Comparison of ENCODE assay signal across 8 mouse cellular contexts in the genomic region with DNA sequence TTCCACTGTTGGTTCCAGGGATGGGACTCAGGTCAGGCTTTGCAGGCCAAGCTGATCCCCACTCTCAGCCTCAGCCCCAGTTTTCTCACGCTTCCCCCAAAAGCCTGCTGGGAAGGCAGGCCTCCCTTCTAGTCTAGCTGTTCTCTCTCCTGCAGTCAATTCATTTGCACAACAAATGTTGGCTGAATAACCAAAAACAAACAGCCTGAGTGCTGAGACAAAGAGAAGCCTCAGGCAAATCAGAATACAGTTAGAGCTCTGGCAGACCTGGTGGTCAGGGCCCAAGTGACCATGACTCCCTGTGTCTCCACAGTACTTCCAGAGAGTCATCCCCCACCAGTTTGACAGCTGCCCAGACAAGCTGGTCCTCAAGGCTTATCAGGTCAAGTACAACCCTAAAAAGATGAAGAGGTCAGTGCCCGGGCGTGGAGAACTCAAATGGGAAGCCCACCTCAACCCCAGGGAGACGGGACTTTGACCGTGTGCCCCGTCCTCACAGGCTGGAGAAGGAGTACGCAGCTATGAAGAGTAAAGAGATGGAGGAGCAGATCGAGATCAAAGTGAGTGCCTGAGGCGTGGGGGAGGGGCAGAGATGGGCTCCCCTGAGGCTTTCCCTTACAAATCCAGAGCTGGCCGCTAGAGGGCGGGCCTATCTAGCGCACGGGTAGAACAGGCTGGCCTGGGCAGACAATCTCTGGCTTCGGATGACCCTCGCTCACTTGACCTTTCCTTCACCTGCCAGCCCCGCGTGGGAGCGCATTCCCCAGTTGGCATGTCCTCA. TPM values are rescaled to one million over a fixed set of nuclear protein-coding genes. Genes with fewer than 3 reads are reported as not detected.
DNase-seq lines count a peak whose midpoint lies in the region; ATAC-seq and TF ChIP-seq lines count a peak whose summit lies in the region.

No protein-coding gene starts in this region.

- no peak overlapping the region for H3K27ac ChIP-seq in bone marrow, adult 2 months (ENCODE audit: control insufficient read depth, insufficient read depth, low read depth, low read length, poor library complexity)
- H3K27ac ChIP-seq in embryonic facial prominence, embryonic 15.5 days (replicated peaks), result peak overlapping the region; percentile 34; the same call in 1 of the 2 replicates
- 0 out of 2 replicates have a peak overlapping the region, but pooled peaks have one; percentile 32 for H3K27ac ChIP-seq in heart, embryonic 10.5 days
- H3K27ac ChIP-seq in limb, embryonic 13.5 days, result no peak overlapping the region; the same call in 1 of the 2 replicates
- peak overlapping the region; percentile 76 for H3K27ac ChIP-seq in midbrain, embryonic 16.5 days (ENCODE audit: low read length)

- H3K9me3 ChIP-seq in embryonic facial prominence, embryonic 15.5 days (replicated peaks), result no peaks in the 10 kb centered on the region
- no peaks in the 10 kb centered on the region for H3K9me3 ChIP-seq in heart, embryonic 10.5 days
- no peaks in the 10 kb centered on the region for H3K9me3 ChIP-seq in limb, embryonic 13.5 days
- H3K9me3 ChIP-seq in midbrain, embryonic 16.5 days (replicated peaks; ENCODE audit: control insufficient read depth, low read length, poor library complexity, severe bottlenecking), result no peaks in the 10 kb centered on the region

- H3K36me3 ChIP-seq in embryonic facial prominence, embryonic 15.5 days, result peaks cover 3% of the 10 kb centered on the region; the same call in 1 of the 2 replicates
- H3K36me3 ChIP-seq in heart, embryonic 10.5 days, result 0 out of 2 replicates have a peak, but pooled peaks cover 5% of the 10 kb centered on the region
- peaks cover 40% of the 10 kb centered on the region for H3K36me3 ChIP-seq in limb, embryonic 13.5 days
- peaks cover 31% of the 10 kb centered on the region for H3K36me3 ChIP-seq in midbrain, embryonic 16.5 days (ENCODE audit: control insufficient read depth, insufficient read depth, low read length)

- no peaks in the 10 kb centered on the region for H3K4me1 ChIP-seq in bone marrow, adult 2 months (ENCODE audit: control insufficient read depth, insufficient read depth, low read length)
- H3K4me1 ChIP-seq in embryonic facial prominence, embryonic 15.5 days, result peaks cover 16% of the 10 kb centered on the region
- peaks cover 12% of the 10 kb centered on the region for H3K4me1 ChIP-seq in heart, embryonic 10.5 days
- H3K4me1 ChIP-seq in limb, embryonic 13.5 days, result peaks cover 7% of the 10 kb centered on the region
- peaks cover 5% of the 10 kb centered on the region for H3K4me1 ChIP-seq in midbrain, embryonic 16.5 days (ENCODE audit: control insufficient read depth, insufficient read depth, low read length)

- WGBS in bone marrow, adult 2 months, result 20% methylated on average over 18 of the region's 18 CpGs
- 13% methylated on average over 18 of the region's 18 CpGs for WGBS in embryonic facial prominence, embryonic 15.5 days
- 5% methylated on average over 18 of the region's 18 CpGs for WGBS in heart, embryonic 10.5 days
- 11% methylated on average over 18 of the region's 18 CpGs for WGBS in limb, embryonic 13.5 days
- WGBS in midbrain, embryonic 16.5 days, result 3% methylated on average over 18 of the region's 18 CpGs

- peak; percentile 85 for TF ChIP-seq CTCF in bone marrow, adult 2 months (IDR thresholded peaks at IDR 0.05; ENCODE audit: control insufficient read depth, insufficient read depth, low read length)

- peak; percentile 78 for DNase-seq in A20 (ENCODE audit: low read depth, low spot score)
- DNase-seq in heart, embryonic 10.5 days (ENCODE audit: low spot score), result peak; percentile 90
- DNase-seq in kidney, adult 9 months, result peak; percentile 90
- DNase-seq in spleen, adult 18-20 months, result peak; percentile 65 to 85

- H3K9ac ChIP-seq in embryonic facial prominence, embryonic 15.5 days, result no peak overlapping the region
- 0 out of 2 replicates have a peak overlapping the region, but pooled peaks have one; percentile 8 for H3K9ac ChIP-seq in limb, embryonic 13.5 days
- no peak overlapping the region; the same call in 1 of the 2 replicates for H3K9ac ChIP-seq in midbrain, embryonic 16.5 days (ENCODE audit: low read depth, low read length)

- no peak overlapping the region for H3K4me3 ChIP-seq in bone marrow, adult 2 months (replicated peaks; ENCODE audit: control insufficient read depth, low read depth, low read length)
- no peak overlapping the region for H3K4me3 ChIP-seq in embryonic facial prominence, embryonic 15.5 days (replicated peaks)
- peak overlapping the region; percentile 12; the same call in 1 of the 2 replicates for H3K4me3 ChIP-seq in heart, embryonic 10.5 days
- 0 out of 2 replicates have a peak overlapping the region, but pooled peaks have one; percentile 1 for H3K4me3 ChIP-seq in limb, embryonic 13.5 days
- H3K4me3 ChIP-seq in midbrain, embryonic 16.5 days (ENCODE audit: low read depth, low read length), result no peak overlapping the region

- no peaks in the 10 kb centered on the region for H3K27me3 ChIP-seq in embryonic facial prominence, embryonic 15.5 days
- H3K27me3 ChIP-seq in heart, embryonic 10.5 days (ENCODE audit: insufficient read depth, poor library complexity, severe bottlenecking), result peaks cover 16% of the 10 kb centered on the region; the same call in 1 of the 2 replicates
- no peaks in the 10 kb centered on the region for H3K27me3 ChIP-seq in limb, embryonic 13.5 days
- no peaks in the 10 kb centered on the region for H3K27me3 ChIP-seq in midbrain, embryonic 16.5 days (ENCODE audit: control insufficient read depth, insufficient read depth, low read depth, low read length)

- H3K4me2 ChIP-seq in embryonic facial prominence, embryonic 15.5 days (replicated peaks), result peak overlapping the region; percentile 8; the same call in 1 of the 2 replicates
- peak overlapping the region; percentile 32 for H3K4me2 ChIP-seq in limb, embryonic 13.5 days (replicated peaks)
- peak overlapping the region; percentile 14; the same call in 1 of the 2 replicates for H3K4me2 ChIP-seq in midbrain, embryonic 16.5 days (ENCODE audit: low read length)

- TF ChIP-seq POLR2A in bone marrow, adult 2 months (IDR thresholded peaks at IDR 0.05; ENCODE audit: borderline replicate concordance, control insufficient read depth, low read depth, low read length), result no peak

- ATAC-seq in embryonic facial prominence, embryonic 15.5 days (ENCODE audit: insufficient number of reproducible peaks, low FRiP score, low TSS enrichment, low read depth), result peak; percentile 71
- peak; percentile 77 for ATAC-seq in limb, embryonic 13.5 days (ENCODE audit: low FRiP score, low read depth)
- peak; percentile 74 for ATAC-seq in midbrain, embryonic 16.5 days

RNA-seq across cellular contexts. Expression of gene Prr36, which starts 24.3 kb away (rescaled TPM):
- not detected in 2 replicates for polyA plus RNA-seq in bone marrow, adult 2 months (2011; ENCODE audit: insufficient read depth, insufficient read length, low replicate concordance, missing spikeins)
- polyA plus RNA-seq in embryonic facial prominence, embryonic 15.5 days (2015; fragmentation: Nextera tagmentation; extraction: Ambion mirVana), result 1.9 and 2.5 TPM in 2 replicates
- 0.55 and 1.5 TPM in 2 replicates for polyA plus RNA-seq in heart, embryonic 10.5 days (2016; fragmentation: Nextera tagmentation; extraction: Ambion mirVana)
- 1.3 and 1.6 TPM in 2 replicates for polyA plus RNA-seq in limb, embryonic 13.5 days (2015; fragmentation: Nextera tagmentation; extraction: Ambion mirVana)
- polyA plus RNA-seq in midbrain, embryonic 16.5 days (2015; fragmentation: Nextera tagmentation; extraction: Ambion mirVana), result 51.2 and 58.5 TPM in 2 replicates

RNA-seq across cellular contexts. Expression of gene Evi5l, which starts 26.6 kb away (rescaled TPM):
- 8.7 and 8.8 TPM in 2 replicates for polyA plus RNA-seq in bone marrow, adult 2 months (2011; ENCODE audit: insufficient read depth, insufficient read length, low replicate concordance, missing spikeins)
- 26.9 and 31.7 TPM in 2 replicates for polyA plus RNA-seq in embryonic facial prominence, embryonic 15.5 days (2015; fragmentation: Nextera tagmentation; extraction: Ambion mirVana)
- polyA plus RNA-seq in heart, embryonic 10.5 days (2016; fragmentation: Nextera tagmentation; extraction: Ambion mirVana), result 16.1 and 18.8 TPM in 2 replicates
- 31.3 and 34.0 TPM in 2 replicates for polyA plus RNA-seq in limb, embryonic 13.5 days (2015; fragmentation: Nextera tagmentation; extraction: Ambion mirVana)
- 123 and 131 TPM in 2 replicates for polyA plus RNA-seq in midbrain, embryonic 16.5 days (2015; fragmentation: Nextera tagmentation; extraction: Ambion mirVana)

RNA-seq across cellular contexts. Expression of gene Lrrc8e, which starts 33.6 kb away (rescaled TPM):
- not detected in 2 replicates for polyA plus RNA-seq in bone marrow, adult 2 months (2011; ENCODE audit: insufficient read depth, insufficient read length, low replicate concordance, missing spikeins)
- polyA plus RNA-seq in embryonic facial prominence, embryonic 15.5 days (2015; fragmentation: Nextera tagmentation; extraction: Ambion mirVana), result 3.2 and 3.5 TPM in 2 replicates
- 0.19 and 0.20 TPM in 2 replicates for polyA plus RNA-seq in heart, embryonic 10.5 days (2016; fragmentation: Nextera tagmentation; extraction: Ambion mirVana)
- 0.41 and 0.62 TPM in 2 replicates for polyA plus RNA-seq in limb, embryonic 13.5 days (2015; fragmentation: Nextera tagmentation; extraction: Ambion mirVana)
- polyA plus RNA-seq in midbrain, embryonic 16.5 days (2015; fragmentation: Nextera tagmentation; extraction: Ambion mirVana), result 0.05 TPM in 1 of 2 replicates, not detected in the other

RNA-seq across cellular contexts. Expression of gene Map2k7, which starts 45.5 kb away (rescaled TPM):
- polyA plus RNA-seq in bone marrow, adult 2 months (2011; ENCODE audit: insufficient read depth, insufficient read length, low replicate concordance, missing spikeins), result 88.3 and 112 TPM in 2 replicates
- 31.8 and 34.2 TPM in 2 replicates for polyA plus RNA-seq in embryonic facial prominence, embryonic 15.5 days (2015; fragmentation: Nextera tagmentation; extraction: Ambion mirVana)
- 27.5 and 30.0 TPM in 2 replicates for polyA plus RNA-seq in heart, embryonic 10.5 days (2016; fragmentation: Nextera tagmentation; extraction: Ambion mirVana)
- 29.3 and 29.9 TPM in 2 replicates for polyA plus RNA-seq in limb, embryonic 13.5 days (2015; fragmentation: Nextera tagmentation; extraction: Ambion mirVana)
- 26.8 and 29.9 TPM in 2 replicates for polyA plus RNA-seq in midbrain, embryonic 16.5 days (2015; fragmentation: Nextera tagmentation; extraction: Ambion mirVana)

RNA-seq across cellular contexts. Expression of gene Gm49320, which starts 45.7 kb away (rescaled TPM):
- polyA plus RNA-seq in bone marrow, adult 2 months (2011; ENCODE audit: insufficient read depth, insufficient read length, low replicate concordance, missing spikeins), result 1.3 TPM in 1 of 2 replicates, not detected in the other
- 1.1 and 1.4 TPM in 2 replicates for polyA plus RNA-seq in embryonic facial prominence, embryonic 15.5 days (2015; fragmentation: Nextera tagmentation; extraction: Ambion mirVana)
- polyA plus RNA-seq in heart, embryonic 10.5 days (2016; fragmentation: Nextera tagmentation; extraction: Ambion mirVana), result 0.59 TPM in 1 of 2 replicates, not detected in the other
- 1.3 and 2.4 TPM in 2 replicates for polyA plus RNA-seq in limb, embryonic 13.5 days (2015; fragmentation: Nextera tagmentation; extraction: Ambion mirVana)
- polyA plus RNA-seq in midbrain, embryonic 16.5 days (2015; fragmentation: Nextera tagmentation; extraction: Ambion mirVana), result 0.73 and 1.8 TPM in 2 replicates

Comparison
In these comparisons a context has a peak if more than half of its experiments do, and no peak if none do; other contexts are left out.
1. H3K27ac ChIP-seq: peak in embryonic facial prominence, embryonic 15.5 days (single experiment), heart, embryonic 10.5 days (single experiment) and midbrain, embryonic 16.5 days (single experiment); none in bone marrow, adult 2 months (single experiment) and limb, embryonic 13.5 days (single experiment).
2. H3K4me3 ChIP-seq: peak in heart, embryonic 10.5 days (single experiment) and limb, embryonic 13.5 days (single experiment); none in bone marrow, adult 2 months (single experiment), embryonic facial prominence, embryonic 15.5 days (single experiment) and midbrain, embryonic 16.5 days (single experiment).
3. RNA of gene Prr36, which starts 24.3 kb away (polyA plus RNA-seq): 51.2 to 58.5 TPM in midbrain, embryonic 16.5 days; 1.9 to 2.5 TPM in embryonic facial prominence, embryonic 15.5 days, 0.55 to 1.5 TPM in heart, embryonic 10.5 days, 1.3 to 1.6 TPM in limb, embryonic 13.5 days and not detected in bone marrow, adult 2 months; every median in the first group is over 10 times any median in the second.
4. Peak in every context shown above with its lines, with median percentiles within 50 percentile points of each other: DNase-seq, ATAC-seq and H3K4me2 ChIP-seq.